ENCODE assay signal across 9 mouse cellular contexts in genomic region chr2:90666591-90667387, GRCm38 (mm10). TPM values are rescaled to one million over a fixed set of nuclear protein-coding genes. Genes with fewer than 3 reads are reported as not detected.
DNase-seq lines count a peak whose midpoint lies in the region; ATAC-seq and TF ChIP-seq lines count a peak whose summit lies in the region.
"Had no signal": no experiment of that assay in that cellular context is flagged by ENCODE, and none has a peak within 500 bp of the region (broad histone marks: within the 10 kb centered on the region; RNA-seq: fewer than 3 reads in every experiment).

No protein-coding gene starts in this region.

- H3K9ac ChIP-seq in forebrain, postnatal 0 days, result no peak overlapping the region
- no peak overlapping the region for H3K9ac ChIP-seq in forebrain, embryonic 16.5 days (replicated peaks; ENCODE audit: low read depth, low read length)
- H3K9ac ChIP-seq in liver, embryonic 11.5 days (ENCODE audit: low read depth, low read length), result no peak overlapping the region

- no peaks in the 10 kb centered on the region for H3K36me3 ChIP-seq in forebrain, postnatal 0 days (ENCODE audit: insufficient read depth)
- H3K36me3 ChIP-seq in forebrain, embryonic 16.5 days (ENCODE audit: control insufficient read depth, insufficient read depth), result no peaks in the 10 kb centered on the region
- H3K36me3 ChIP-seq in liver, embryonic 11.5 days (ENCODE audit: control insufficient read depth, insufficient read depth, low read length), result no peaks in the 10 kb centered on the region

- ATAC-seq in forebrain, postnatal 0 days, result no peak
- ATAC-seq in forebrain, embryonic 16.5 days, result no peak
- no peak for ATAC-seq in liver, embryonic 11.5 days (replicated peaks; ENCODE audit: low FRiP score)
- peak; percentile 14; the same call in 1 of the 2 replicates for ATAC-seq in granulocyte monocyte progenitor cell, adult 5-6 weeks (replicated peaks; ENCODE audit: poor library complexity, severe bottlenecking)

- H3K27me3 ChIP-seq in forebrain, postnatal 0 days (ENCODE audit: insufficient read depth, low read length), result no peaks in the 10 kb centered on the region
- no peaks in the 10 kb centered on the region for H3K27me3 ChIP-seq in forebrain, embryonic 16.5 days (replicated peaks; ENCODE audit: control insufficient read depth, insufficient read depth, low read length)
- no peaks in the 10 kb centered on the region for H3K27me3 ChIP-seq in liver, embryonic 11.5 days (replicated peaks; ENCODE audit: control insufficient read depth, insufficient read depth, low read length)

- no peak overlapping the region for H3K4me3 ChIP-seq in forebrain, postnatal 0 days (ENCODE audit: low read depth, low read length)
- no peak overlapping the region for H3K4me3 ChIP-seq in forebrain, embryonic 16.5 days (replicated peaks; ENCODE audit: low read length)
- H3K4me3 ChIP-seq in liver, embryonic 11.5 days (ENCODE audit: low read depth, low read length), result no peak overlapping the region

- H3K9me3 ChIP-seq in forebrain, postnatal 0 days (ENCODE audit: low read length), result no peaks in the 10 kb centered on the region
- H3K9me3 ChIP-seq in forebrain, embryonic 16.5 days (ENCODE audit: control insufficient read depth, low read length), result no peaks in the 10 kb centered on the region
- H3K9me3 ChIP-seq in liver, embryonic 11.5 days (ENCODE audit: control insufficient read depth, low read length), result 0 out of 2 replicates have a peak, but pooled peaks cover 2% of the 10 kb centered on the region

- peak overlapping the region; percentile 36; the same call in 1 of the 2 replicates for H3K27ac ChIP-seq in forebrain, postnatal 0 days (ENCODE audit: low read depth, low read length)
- H3K27ac ChIP-seq in forebrain, embryonic 16.5 days (ENCODE audit: low read length), result no peak overlapping the region
- H3K27ac ChIP-seq in liver, embryonic 11.5 days (ENCODE audit: low read depth, low read length), result no peak overlapping the region

- peak; percentile 4 for DNase-seq in forebrain, postnatal 0 days
- DNase-seq in liver, embryonic 11.5 days (ENCODE audit: low spot score), result peak; percentile 32
- DNase-seq in liver, result no peak
- peak; percentile 27 for DNase-seq in mesoderm, embryonic 11.5 days (ENCODE audit: low read depth, low spot score)
- no peak for DNase-seq in frontal cortex, adult 2 months (ENCODE audit: extremely low spot score in 1 of 2, low spot score in 1 of 2)
- no peak for DNase-seq in T-cell, adult 2 months (ENCODE audit: low spot score)
- DNase-seq: lung, postnatal 4 days had no signal

- TF ChIP-seq CTCF in forebrain, postnatal 0 days (IDR thresholded peaks at IDR 0.05; ENCODE audit: low read depth), result no peak

- H3K4me1 ChIP-seq in forebrain, postnatal 0 days (ENCODE audit: insufficient read depth), result peaks cover 4% of the 10 kb centered on the region; the same call in 1 of the 2 replicates
- H3K4me1 ChIP-seq in forebrain, embryonic 16.5 days (replicated peaks; ENCODE audit: control insufficient read depth, insufficient read depth, low read length), result peaks cover 6% of the 10 kb centered on the region
- H3K4me1 ChIP-seq in liver, embryonic 11.5 days (replicated peaks; ENCODE audit: control insufficient read depth, insufficient read depth, low read length), result peaks cover 19% of the 10 kb centered on the region

- H3K4me2 ChIP-seq in forebrain, postnatal 0 days (ENCODE audit: low read depth), result peak overlapping the region; percentile 43
- H3K4me2 ChIP-seq in forebrain, embryonic 16.5 days (ENCODE audit: low read length), result no peak overlapping the region
- H3K4me2 ChIP-seq in liver, embryonic 11.5 days, result peak overlapping the region; percentile 47

- 46% methylated on average over 11 of the region's 11 CpGs for WGBS in forebrain, postnatal 0 days
- WGBS in forebrain, embryonic 16.5 days, result 49% methylated on average over 11 of the region's 11 CpGs
- 52% methylated on average over 11 of the region's 11 CpGs for WGBS in liver, embryonic 11.5 days

RNA-seq across cellular contexts. Expression of gene Nup160, which starts 10.2 kb away (rescaled TPM):
- total RNA-seq in forebrain, postnatal 0 days (2014; rRNA removed), result 21.6 and 22.9 TPM in 2 replicates
- polyA plus RNA-seq in forebrain, postnatal 0 days (2015; fragmentation: Nextera tagmentation; extraction: Ambion mirVana), result 6.2 and 10.9 TPM in 2 replicates
- 30.7 and 31.2 TPM in 2 replicates for polyA plus RNA-seq in forebrain, embryonic 16.5 days (2015; fragmentation: Nextera tagmentation; extraction: Ambion mirVana)
- polyA plus RNA-seq in liver, embryonic 11.5 days (2014; fragmentation: Nextera tagmentation; extraction: Ambion mirVana), result 83.8 and 88.0 TPM in 2 replicates
- 54.1 and 69.9 TPM in 2 replicates for total RNA-seq in granulocyte monocyte progenitor cell, adult 5-6 weeks (2014; fragmentation: Nextera tagmentation)
- total RNA-seq in granulocyte monocyte progenitor cell, adult 5-6 weeks (2017), result 47.4 and 53.9 TPM in 2 replicates
- 13.7 and 14.1 TPM in 2 replicates for polyA plus RNA-seq in frontal cortex, adult 2 months (2012; rRNA removed)

Comparison
In these comparisons a context has a peak if more than half of its experiments do, and no peak if none do; other contexts are left out.
1. DNase-seq: peak in forebrain, postnatal 0 days (single experiment), liver, embryonic 11.5 days (single experiment) and mesoderm, embryonic 11.5 days (single experiment); none in liver (single experiment), frontal cortex, adult 2 months (0 of 2) and T-cell, adult 2 months (single experiment).